Mouse (Mus musculus): ENCODE measurements around the gene Csmd2.

The Csmd2 gene

DNA sequence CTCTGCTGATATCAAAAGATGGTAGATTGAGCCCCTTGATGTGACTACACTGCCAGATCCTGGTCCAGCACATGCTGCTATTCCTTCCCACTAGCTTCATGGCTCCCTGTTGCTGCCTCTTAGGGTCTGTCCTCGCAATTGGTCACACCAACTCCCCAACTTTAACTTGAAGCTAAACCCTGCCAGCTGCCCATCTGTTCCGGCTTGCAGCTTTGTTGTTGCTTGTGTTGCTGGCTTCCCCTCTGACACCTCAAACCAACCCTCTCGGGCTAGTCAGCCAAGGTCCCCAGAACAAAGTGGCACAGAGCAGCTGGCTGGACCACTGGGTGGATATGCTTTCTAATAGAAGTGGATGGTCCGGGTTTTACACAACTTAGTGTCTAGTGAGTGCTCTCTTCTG lies 339.1 kb downstream of the Csmd2 start:
- no peak for DNase-seq (ENCODE audit: extremely low spot score, low spot score)

- DNase-seq (ENCODE audit: extremely low spot score, low spot score) = no peak
Observed at GRCm38 (mm10) chr4:128327421-128327820, 339.8 kb downstream of the Csmd2 start.

GRCm38 (mm10) chr4:128330519-128330918 lies 342.9 kb downstream of the Csmd2 start:
- no peak for DNase-seq (ENCODE audit: extremely low spot score, low spot score)

DNA sequence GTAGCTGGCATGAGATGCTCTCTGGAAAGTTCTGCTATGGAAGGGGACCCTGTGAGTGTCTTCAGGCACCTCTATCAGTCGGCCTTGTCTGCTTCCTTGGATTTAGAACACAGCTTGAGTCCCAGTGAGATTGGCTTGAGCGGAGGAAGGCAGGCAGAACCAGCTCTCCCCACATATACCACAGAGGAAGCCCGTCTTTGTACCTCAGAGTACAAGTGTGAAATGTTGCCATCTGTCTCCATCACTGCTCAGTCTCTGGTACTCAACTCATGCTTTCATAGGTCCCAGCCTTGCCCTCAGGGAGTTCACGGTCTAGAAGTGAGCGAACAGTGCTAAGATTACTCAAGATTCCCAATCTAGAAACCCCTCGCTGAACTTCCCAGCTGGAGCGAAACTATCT lies 352.8 kb downstream of the Csmd2 start:
- DNase-seq (ENCODE audit: extremely low spot score, low spot score) = no peak

GRCm38 (mm10) chr4:128341315-128341714 lies 353.7 kb downstream of the Csmd2 start:
- no peak for DNase-seq (ENCODE audit: extremely low spot score, low spot score)

DNA sequence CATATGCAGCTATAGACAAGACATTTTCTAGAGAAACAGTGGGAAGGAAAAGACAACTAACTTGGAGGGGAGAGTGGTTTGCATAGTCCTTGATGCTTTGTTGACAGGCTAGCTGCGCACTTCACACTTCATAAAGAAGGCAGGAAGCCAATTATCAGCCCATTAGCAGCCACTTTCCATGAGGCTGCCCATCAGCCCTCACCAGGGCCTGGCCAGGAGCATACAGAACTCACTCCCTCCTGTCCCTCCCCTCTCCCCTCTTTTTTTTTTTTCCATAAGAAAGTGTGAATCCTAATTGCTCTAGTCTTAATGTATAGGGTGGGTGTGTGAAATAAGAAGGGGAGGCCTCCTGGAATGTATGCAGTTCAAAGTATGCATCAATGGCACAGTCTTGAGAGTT lies 354.6 kb downstream of the Csmd2 start:
- no peak for DNase-seq (ENCODE audit: extremely low spot score, low spot score)

DNA sequence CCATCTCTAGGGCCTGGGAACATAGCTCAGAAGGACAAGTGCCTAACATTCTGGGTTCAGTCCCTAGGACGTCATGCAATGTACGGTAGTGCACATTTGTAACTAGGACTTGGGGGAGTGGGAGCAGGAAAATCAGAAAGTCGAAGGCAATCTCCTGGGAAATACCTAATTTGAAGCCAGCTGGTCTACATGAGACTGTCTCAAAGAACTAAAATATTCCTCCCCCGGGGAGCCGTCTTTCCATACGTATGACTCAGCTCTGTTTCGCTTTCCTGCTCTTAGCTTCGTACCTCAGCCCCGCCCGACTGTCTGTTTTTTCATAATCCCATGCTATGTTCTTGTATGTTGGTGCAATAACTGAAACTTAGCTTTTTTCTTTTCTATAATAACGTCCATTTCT lies 371.1 kb downstream of the Csmd2 start:
- DNase-seq (ENCODE audit: extremely low spot score, low spot score) = no peak

- DNase-seq (ENCODE audit: extremely low spot score, low spot score) = no peak
Observed at GRCm38 (mm10) chr4:128365851-128366250, 378.2 kb downstream of the Csmd2 start.

DNA sequence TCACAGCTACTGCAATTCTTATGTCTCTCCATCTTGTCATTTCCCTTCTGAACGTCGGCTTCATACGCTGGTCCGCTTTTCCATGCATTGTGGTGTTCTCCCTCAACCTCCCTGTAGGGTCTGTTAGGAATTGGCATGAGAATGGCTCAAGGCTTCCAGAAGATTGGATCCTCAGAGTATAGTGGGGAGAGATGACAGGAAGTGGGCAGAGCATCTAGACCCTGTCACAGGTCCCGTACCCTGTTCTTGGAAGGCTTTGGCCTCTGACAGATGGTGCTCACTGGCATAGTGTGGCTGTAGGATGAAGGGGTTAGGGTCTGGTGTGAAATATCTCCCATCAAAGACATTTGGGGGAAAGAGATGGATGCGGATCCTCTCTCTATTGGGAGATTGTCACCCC lies 380.4 kb downstream of the Csmd2 start:
- DNase-seq (ENCODE audit: extremely low spot score, low spot score) = no peak

- no peak for DNase-seq (ENCODE audit: extremely low spot score, low spot score)
Observed at GRCm38 (mm10) chr4:128371766-128372165, 384.1 kb downstream of the Csmd2 start.

- no peak for DNase-seq (ENCODE audit: extremely low spot score, low spot score)
Observed at GRCm38 (mm10) chr4:128373196-128373595, 385.5 kb downstream of the Csmd2 start.

DNA sequence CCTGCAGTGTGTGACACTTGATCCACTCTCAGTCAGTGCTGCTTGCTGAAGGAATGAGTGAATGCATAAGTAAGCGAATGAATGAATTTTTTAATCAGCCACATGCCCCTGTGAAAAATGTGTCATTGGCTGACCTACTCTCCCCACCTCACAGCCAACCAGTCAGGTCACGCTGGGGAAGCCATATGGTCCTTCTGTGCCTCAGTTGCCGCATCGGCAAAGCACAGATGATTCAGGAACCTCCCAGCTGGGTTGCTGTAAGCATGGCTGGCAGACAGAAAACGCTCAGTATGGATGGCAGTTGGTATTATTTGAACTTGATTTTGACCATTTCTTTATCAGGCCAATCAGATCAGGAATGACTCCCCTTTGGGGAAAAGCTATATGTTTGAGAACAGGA lies 386.4 kb downstream of the Csmd2 start:
- DNase-seq (ENCODE audit: extremely low spot score, low spot score) = no peak

GRCm38 (mm10) chr4:128378946-128379345 lies 391.3 kb downstream of the Csmd2 start:
- no peak for DNase-seq (ENCODE audit: extremely low spot score, low spot score)

GRCm38 (mm10) chr4:128381331-128381730 lies 393.7 kb downstream of the Csmd2 start:
- DNase-seq (ENCODE audit: extremely low spot score, low spot score) = no peak

- DNase-seq (ENCODE audit: extremely low spot score, low spot score) = no peak
Observed at GRCm38 (mm10) chr4:128383800-128384199, 396.1 kb downstream of the Csmd2 start.

DNA sequence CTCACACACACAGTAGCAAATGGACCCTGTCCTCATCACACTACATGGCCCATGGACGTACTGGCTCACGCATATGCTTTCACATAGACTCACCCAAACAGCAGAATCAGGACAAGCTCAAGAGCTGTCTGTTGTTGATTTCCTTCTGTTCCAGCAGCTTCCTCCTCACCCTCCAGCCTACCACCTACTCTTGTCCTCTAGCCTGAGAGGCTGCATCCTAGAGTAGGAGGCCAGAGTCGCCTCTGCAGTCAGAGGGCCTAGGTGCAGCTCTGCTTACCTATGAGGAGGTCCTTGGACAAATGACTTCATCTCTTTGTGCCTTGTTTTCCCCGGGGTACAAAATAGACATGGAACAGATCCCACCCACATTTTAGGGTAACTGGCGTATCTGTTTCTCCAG lies 403.8 kb downstream of the Csmd2 start:
- DNase-seq (ENCODE audit: extremely low spot score, low spot score) = no peak

- peak; percentile 20 for DNase-seq (ENCODE audit: extremely low spot score, low spot score)
Observed at GRCm38 (mm10) chr4:128392279-128392678, 404.6 kb downstream of the Csmd2 start.

GRCm38 (mm10) chr4:128393864-128394263 lies 406.2 kb downstream of the Csmd2 start:
- no peak for DNase-seq (ENCODE audit: extremely low spot score, low spot score)

DNA sequence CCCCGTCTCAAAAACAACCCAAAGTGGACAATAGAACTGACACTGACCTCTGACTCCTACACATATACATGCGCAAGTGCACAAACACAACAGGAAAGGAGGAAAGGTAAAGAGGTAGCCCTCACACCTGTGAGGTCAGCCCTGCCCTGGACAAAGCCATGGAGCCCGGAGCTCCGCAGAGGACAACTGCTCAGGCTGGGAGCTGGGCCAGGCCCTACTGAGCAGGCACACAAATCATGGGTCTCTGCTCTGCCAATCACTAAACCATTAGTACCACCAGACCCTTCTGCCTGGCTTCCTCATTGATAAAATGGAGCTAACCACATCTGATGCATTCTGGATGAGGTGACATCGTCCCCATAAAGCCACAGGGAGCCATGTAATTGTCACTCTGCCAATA lies 409.0 kb downstream of the Csmd2 start:
- no peak for DNase-seq (ENCODE audit: extremely low spot score, low spot score)

DNA sequence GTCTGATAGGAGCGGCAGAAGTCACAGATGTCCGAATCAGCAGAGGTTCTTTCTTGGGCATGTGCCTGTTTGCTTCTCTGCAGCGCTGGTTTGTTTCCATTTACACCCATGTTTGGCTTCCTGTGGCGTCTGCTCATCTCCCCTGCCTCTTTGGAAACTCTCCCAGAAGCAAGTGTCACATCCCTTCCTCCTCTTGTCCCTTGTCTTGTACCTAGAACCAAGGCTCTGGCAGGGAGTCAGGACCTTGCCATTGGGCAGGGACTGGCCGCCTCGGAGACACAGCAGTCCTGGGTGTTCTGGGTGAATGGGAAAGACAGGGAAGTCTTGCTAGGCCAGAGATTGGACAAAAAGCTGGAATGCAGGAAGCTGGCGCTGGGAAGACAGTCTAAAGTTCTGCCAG lies 410.1 kb downstream of the Csmd2 start:
- peak; percentile 19 for DNase-seq (ENCODE audit: extremely low spot score, low spot score)

- no peak for DNase-seq (ENCODE audit: extremely low spot score, low spot score)
Observed at GRCm38 (mm10) chr4:128398948-128399347, 411.3 kb downstream of the Csmd2 start.

- DNase-seq (ENCODE audit: extremely low spot score, low spot score) = no peak
Observed at GRCm38 (mm10) chr4:128400016-128400415, 412.4 kb downstream of the Csmd2 start.

GRCm38 (mm10) chr4:128401591-128401990 lies 413.9 kb downstream of the Csmd2 start:
- DNase-seq (ENCODE audit: extremely low spot score, low spot score) = no peak

DNA sequence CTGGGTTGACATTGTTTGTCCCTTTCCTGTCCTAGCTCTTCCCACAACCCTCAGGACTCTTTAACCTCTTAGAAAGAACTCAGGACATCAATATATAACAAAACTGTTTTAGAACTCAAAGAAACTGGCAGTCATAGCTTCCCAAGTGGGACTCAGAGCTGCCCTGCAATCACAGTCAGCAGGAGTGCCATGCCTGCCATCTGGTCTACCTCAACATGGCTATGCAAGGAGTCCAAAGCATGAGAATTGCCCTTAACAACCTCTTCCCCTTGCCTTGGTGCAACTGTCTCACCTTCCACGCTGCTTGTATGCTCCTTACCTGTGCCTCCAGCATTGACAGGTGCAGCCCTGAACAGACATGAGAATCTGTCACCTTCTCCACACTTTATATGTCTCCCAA lies 415.0 kb downstream of the Csmd2 start:
- no peak for DNase-seq (ENCODE audit: extremely low spot score, low spot score)
